Mouse (Mus musculus) liver, embryonic 11.5 days (tissue): ENCODE measurements around the gene Pnpla3. TPM values are rescaled to one million over a fixed set of nuclear protein-coding genes. Genes with fewer than 3 reads are reported as not detected.

Experiments
- ATAC-seq: fragments of 200-750 bp; cut with Nextera tagmentation; replicated peaks from 2 replicates; pipeline ENCODE4 v1.8.0; 2017; ENCODE audit warnings: moderate number of reproducible peaks, mild to moderate bottlenecking, moderate TSS enrichment, moderate library complexity; ENCODE audit not compliant: low FRiP score
- DNase-seq: peaks from one replicate; pipeline ENCODE4 v3.0.0-alpha.2; 2017; ENCODE audit warnings: low spot score
- H3K27ac ChIP-seq: fragments of 300-500 bp; sonication (generic); 2 replicates; pipeline ENCODE4 v1.5.1; 2014; ENCODE audit warnings: mild to moderate bottlenecking, low read depth, low read length, control low read depth
- H3K27me3 ChIP-seq: fragments of 300-500 bp; sonication (generic); replicated peaks from 2 replicates; pipeline ENCODE4 v1.6.1; 2014; ENCODE audit warnings: low read length, mixed read lengths; ENCODE audit not compliant: control insufficient read depth, insufficient read depth
- H3K36me3 ChIP-seq: fragments of 300-500 bp; sonication (generic); 2 replicates; pipeline ENCODE4 v1.6.1; 2014; ENCODE audit warnings: mild to moderate bottlenecking, low read length, moderate library complexity, mixed read lengths; ENCODE audit not compliant: control insufficient read depth, insufficient read depth
- H3K4me1 ChIP-seq: fragments of 300-500 bp; sonication (generic); replicated peaks from 2 replicates; pipeline ENCODE4 v1.6.1; 2014; ENCODE audit warnings: low read length, mixed read lengths; ENCODE audit not compliant: control insufficient read depth, insufficient read depth
- H3K4me2 ChIP-seq: fragments of 300-500 bp; sonication (generic); 2 replicates; pipeline ENCODE4 v1.6.1; 2014; ENCODE audit warnings: mild to moderate bottlenecking, control low read depth, moderate library complexity
- H3K4me3 ChIP-seq: fragments of 300-500 bp; sonication (generic); 2 replicates; pipeline ENCODE4 v1.5.1; 2014; ENCODE audit warnings: low read depth, low read length, control low read depth
- H3K9ac ChIP-seq: fragments of 300-500 bp; sonication (generic); 2 replicates; pipeline ENCODE4 v1.6.1; 2014; ENCODE audit warnings: low read depth, low read length, control low read depth
- H3K9me3 ChIP-seq: fragments of 300-500 bp; sonication (generic); 2 replicates; pipeline ENCODE4 v1.6.1; 2016; ENCODE audit warnings: low read length, inconsistent platforms, mixed read lengths; ENCODE audit not compliant: control insufficient read depth
- WGBS: fragments of 180-500 bp; shearing (Covaris S2); extraction: QIAGEN DNeasy Blood & Tissue Kit; methylation state at CpG from one replicate; pipeline ENCODE4 v1.1.7; 2014; 5-methylcytosine and 5-hydroxymethylcytosine counted together
- polyA plus RNA-seq: library from polyadenylated mRNA; unstranded; fragments of >200 nt; fragmentation: Nextera tagmentation; extraction: Ambion mirVana; gene quantifications from 2 replicates; pipeline ENCODE4 v1.2.1, GENCODE M21; 2014

The Pnpla3 gene
- 1.4 and 2.3 TPM in 2 replicates for polyA plus RNA-seq

DNA sequence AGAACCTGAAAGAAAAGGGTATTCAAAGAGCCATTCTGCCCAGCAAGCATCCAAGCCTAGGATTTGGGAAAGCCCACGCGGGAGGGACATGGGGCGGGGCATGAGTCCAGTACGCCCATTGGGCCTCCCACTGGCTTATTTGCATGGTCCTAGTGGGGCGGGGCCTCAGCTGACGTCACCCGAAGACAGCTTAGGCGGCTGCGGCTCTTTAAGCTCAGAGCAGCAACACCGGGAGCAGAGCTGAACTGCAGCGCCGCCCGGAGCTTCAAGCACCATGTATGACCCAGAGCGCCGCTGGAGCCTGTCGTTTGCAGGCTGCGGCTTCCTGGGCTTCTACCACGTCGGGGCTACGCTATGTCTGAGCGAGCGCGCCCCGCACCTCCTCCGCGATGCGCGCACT lies at the start of gene Pnpla3:
TSS of gene Pnpla3 (plus strand) at position 238 of the 400 bp plus-strand sequence.
- H3K9me3 ChIP-seq, result no peaks in the 10 kb centered on the region
- ATAC-seq, result peak; percentile 94
- peak within 1 kb of the TSS; percentile 89 for H3K4me2 ChIP-seq
- H3K27me3 ChIP-seq, result peaks cover 20% of the 10 kb centered on the region
- H3K9ac ChIP-seq, result peak within 1 kb of the TSS; percentile 44
- peaks cover 2% of the 10 kb centered on the region; the same call in 1 of the 2 replicates for H3K4me1 ChIP-seq
- peak; percentile 87 for DNase-seq
- no peak within 1 kb of the TSS for H3K27ac ChIP-seq
- peak within 1 kb of the TSS; percentile 53 for H3K4me3 ChIP-seq
- under 1% methylated on average over 28 of the region's 28 CpGs for WGBS
- no peaks in the 10 kb centered on the region for H3K36me3 ChIP-seq

DNA sequence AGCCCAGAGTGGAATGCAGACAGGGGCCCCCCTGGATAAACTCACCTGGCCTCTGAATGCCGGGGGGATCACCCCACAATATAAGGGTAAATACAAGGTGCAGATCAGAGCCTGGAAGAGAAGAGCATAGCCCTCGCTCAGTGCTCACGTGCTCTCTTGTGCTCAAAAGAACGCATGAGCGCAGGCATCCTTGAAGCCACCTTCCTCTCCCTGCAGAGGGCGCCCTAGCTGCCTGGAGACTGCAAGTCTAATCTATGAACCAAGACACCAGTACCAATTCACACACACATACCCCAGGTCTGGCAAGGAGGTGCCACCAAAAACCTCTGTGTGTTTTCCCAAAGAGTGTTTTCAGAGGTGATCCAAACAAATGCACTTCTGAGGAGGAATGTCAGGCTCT lies 47.0 kb upstream of the Pnpla3 start:
- no peaks in the 10 kb centered on the region for H3K4me1 ChIP-seq
- H3K4me3 ChIP-seq, result no peak overlapping the region
- no peaks in the 10 kb centered on the region for H3K27me3 ChIP-seq
- no peak overlapping the region for H3K4me2 ChIP-seq
- 23% methylated on average over 6 of the region's 6 CpGs for WGBS
- no peak overlapping the region for H3K9ac ChIP-seq
- no peak for ATAC-seq
- no peak overlapping the region for H3K27ac ChIP-seq
- no peaks in the 10 kb centered on the region for H3K36me3 ChIP-seq
- no peak for DNase-seq
- H3K9me3 ChIP-seq, result no peaks in the 10 kb centered on the region

- 67% methylated on average over 7 of the region's 7 CpGs for WGBS
- Histone ChIP-seq H3K36me3 (no peaks in the 10 kb centered on the region), H3K27ac (no peak overlapping the region), H3K4me2 (no peak overlapping the region), H3K27me3 (no peaks in the 10 kb centered on the region), H3K9ac (no peak overlapping the region), H3K4me1 (no peaks in the 10 kb centered on the region), H3K9me3 (no peaks in the 10 kb centered on the region), H3K4me3 (no peak overlapping the region)
- ATAC-seq (no peak), DNase-seq (no peak)
Observed at GRCm38 (mm10) chr15:84121036-84121435, 46.6 kb upstream of the Pnpla3 start.

- H3K9me3 ChIP-seq, result no peaks in the 10 kb centered on the region
- no peak within 1 kb of the TSS for H3K27ac ChIP-seq
- H3K4me1 ChIP-seq, result no peaks in the 10 kb centered on the region
- ATAC-seq, result no peak
- no peaks in the 10 kb centered on the region for H3K36me3 ChIP-seq
- no peak within 1 kb of the TSS for H3K4me3 ChIP-seq
- WGBS, result 54% methylated on average over 8 of the region's 8 CpGs
- no peak within 1 kb of the TSS for H3K4me2 ChIP-seq
- DNase-seq, result no peak
- no peaks in the 10 kb centered on the region for H3K27me3 ChIP-seq
- no peak within 1 kb of the TSS for H3K9ac ChIP-seq
Observed at GRCm38 (mm10) chr15:84123075-84123474, 44.6 kb upstream of the Pnpla3 start, which contains the start of gene Pnpla5. TSS of gene Pnpla5 (minus strand) at chr15:84123175.

DNA sequence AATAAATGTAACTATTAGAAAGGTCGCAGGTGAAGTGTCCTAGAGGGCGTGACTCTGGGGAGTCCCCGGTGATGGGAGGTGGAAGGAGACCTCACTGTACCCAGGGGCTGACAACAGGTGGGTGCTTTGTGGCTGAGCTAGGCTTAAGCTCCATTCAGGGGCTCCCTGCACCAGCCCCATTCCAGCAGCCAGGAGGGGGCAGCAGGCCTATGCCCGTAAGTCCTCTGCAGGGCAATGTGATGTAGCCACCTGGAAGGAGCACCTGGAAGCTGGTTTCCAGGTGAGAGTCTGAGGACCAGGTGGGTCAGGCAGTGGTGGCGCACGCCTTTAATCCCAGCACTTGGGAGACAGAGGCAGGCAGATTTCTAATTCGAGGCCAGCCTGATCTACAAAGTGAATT lies 43.6 kb upstream of the Pnpla3 start:
- Histone ChIP-seq H3K4me2 (no peak overlapping the region), H3K9ac (no peak overlapping the region), H3K36me3 (no peaks in the 10 kb centered on the region), H3K27ac (no peak overlapping the region), H3K9me3 (no peaks in the 10 kb centered on the region), H3K4me3 (no peak overlapping the region), H3K27me3 (no peaks in the 10 kb centered on the region), H3K4me1 (no peaks in the 10 kb centered on the region)
- no peak for DNase-seq
- 52% methylated on average over 7 of the region's 7 CpGs for WGBS
- no peak for ATAC-seq

DNA sequence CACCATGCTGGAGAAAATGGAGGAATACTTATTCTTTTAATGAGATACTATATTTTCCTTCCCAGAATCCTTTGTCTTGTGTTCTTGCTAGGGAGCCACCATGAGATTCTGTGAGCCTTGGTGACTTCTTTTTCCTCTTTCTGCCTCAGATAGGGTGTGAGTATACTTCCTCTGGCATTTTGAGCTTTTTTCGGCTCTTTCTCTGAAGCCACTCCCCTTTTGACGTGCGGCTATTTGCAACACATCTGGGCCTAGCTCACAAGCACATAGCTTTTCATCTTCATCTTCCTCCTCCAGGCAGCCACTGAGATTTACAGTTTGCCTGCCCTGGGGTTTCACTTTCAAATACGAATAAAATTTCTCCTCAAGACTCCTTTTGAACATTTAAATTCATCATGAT lies 41.2 kb upstream of the Pnpla3 start:
- DNase-seq (no peak), ATAC-seq (no peak)
- H3K4me1 ChIP-seq, result no peaks in the 10 kb centered on the region
- no peaks in the 10 kb centered on the region for H3K36me3 ChIP-seq
- no peak overlapping the region for H3K4me2 ChIP-seq
- H3K27me3 ChIP-seq, result no peaks in the 10 kb centered on the region
- no peak overlapping the region for H3K4me3 ChIP-seq
- 53% methylated on average over 4 of the region's 4 CpGs for whole genome bisulfite sequencing
- no peak overlapping the region for H3K27ac ChIP-seq
- H3K9ac ChIP-seq, result no peak overlapping the region
- H3K9me3 ChIP-seq, result no peaks in the 10 kb centered on the region

- H3K4me3 ChIP-seq, result no peak overlapping the region
- no peak overlapping the region for H3K27ac ChIP-seq
- H3K27me3 ChIP-seq, result no peaks in the 10 kb centered on the region
- ATAC-seq, result no peak
- H3K9ac ChIP-seq, result no peak overlapping the region
- no peak overlapping the region for H3K4me2 ChIP-seq
- WGBS, result 29% methylated on average over 5 of the region's 5 CpGs
- DNase-seq, result no peak
- H3K36me3 ChIP-seq, result no peaks in the 10 kb centered on the region
- no peaks in the 10 kb centered on the region for H3K9me3 ChIP-seq
- H3K4me1 ChIP-seq, result no peaks in the 10 kb centered on the region
Observed at GRCm38 (mm10) chr15:84126871-84127270, 40.8 kb upstream of the Pnpla3 start.

GRCm38 (mm10) chr15:84131096-84131786 lies 36.4 kb upstream of the Pnpla3 start:
- Histone ChIP-seq H3K9ac (no peak overlapping the region), H3K4me1 (no peaks in the 10 kb centered on the region), H3K27ac (no peak overlapping the region), H3K27me3 (no peaks in the 10 kb centered on the region), H3K9me3 (no peaks in the 10 kb centered on the region), H3K36me3 (no peaks in the 10 kb centered on the region), H3K4me2 (no peak overlapping the region), H3K4me3 (no peak overlapping the region)
- no peak for ATAC-seq
- DNase-seq, result no peak
- WGBS, result 48% methylated on average over 16 of the region's 16 CpGs

- no peak overlapping the region for H3K4me2 ChIP-seq
- H3K27ac ChIP-seq, result no peak overlapping the region
- H3K4me3 ChIP-seq, result no peak overlapping the region
- DNase-seq (no peak), ATAC-seq (no peak)
- no peaks in the 10 kb centered on the region for H3K36me3 ChIP-seq
- H3K9me3 ChIP-seq, result no peaks in the 10 kb centered on the region
- no peaks in the 10 kb centered on the region for H3K27me3 ChIP-seq
- WGBS, result 90% methylated on average over 7 of the region's 7 CpGs
- H3K4me1 ChIP-seq, result no peaks in the 10 kb centered on the region
- no peak overlapping the region for H3K9ac ChIP-seq
Observed at GRCm38 (mm10) chr15:84131971-84132370, 35.7 kb upstream of the Pnpla3 start.
